Mouse (Mus musculus): ENCODE data around the gene Git1. TPM values are rescaled to one million over a fixed set of nuclear protein-coding genes. Genes with fewer than 3 reads are reported as not detected.

Git1 gene
- polyA plus RNA-seq, 1 experiment from 2014 or later, result 14.1 TPM

DNA sequence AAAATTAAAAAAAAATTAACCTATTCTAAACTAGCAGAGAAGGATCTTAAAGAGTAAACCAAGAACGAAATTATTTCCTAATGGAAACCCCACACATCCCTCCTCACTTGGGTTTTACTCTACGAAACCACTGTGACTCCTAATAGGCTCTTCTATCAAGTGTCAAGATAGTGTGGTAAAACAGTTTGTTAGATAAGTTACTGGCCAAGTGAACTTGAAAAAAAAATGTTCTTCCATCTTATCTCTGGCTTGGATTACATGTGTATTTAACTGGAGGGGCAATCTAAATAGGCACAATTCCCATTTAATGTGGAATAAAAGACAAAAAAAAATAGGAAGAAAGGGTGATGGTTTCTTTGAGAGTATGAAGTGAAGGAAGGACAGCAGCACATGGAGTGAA is 37.5 kb downstream of the Git1 start:
- ATAC-seq (replicated peaks; ENCODE audit: low FRiP score) (no peak), DNase-seq (ENCODE audit: low spot score) (no peak)
- no peaks in the 10 kb centered on the region for H3K9me3 ChIP-seq (ENCODE audit: control insufficient read depth, low read length)
- H3K9ac ChIP-seq (ENCODE audit: low read depth, low read length), result no peak overlapping the region
- no peak overlapping the region for H3K4me3 ChIP-seq (ENCODE audit: low read depth, low read length)
- no peak overlapping the region for H3K27ac ChIP-seq (ENCODE audit: low read depth, low read length)
- H3K36me3 ChIP-seq (ENCODE audit: control insufficient read depth, insufficient read depth, low read length), result no peaks in the 10 kb centered on the region
- H3K27me3 ChIP-seq (replicated peaks; ENCODE audit: control insufficient read depth, insufficient read depth, low read length), result no peaks in the 10 kb centered on the region
- H3K4me1 ChIP-seq (replicated peaks; ENCODE audit: control insufficient read depth, insufficient read depth, low read length), result no peaks in the 10 kb centered on the region
- H3K4me2 ChIP-seq, result no peak overlapping the region
- 68% methylated on average over 2 of the region's 2 CpGs for WGBS

DNA sequence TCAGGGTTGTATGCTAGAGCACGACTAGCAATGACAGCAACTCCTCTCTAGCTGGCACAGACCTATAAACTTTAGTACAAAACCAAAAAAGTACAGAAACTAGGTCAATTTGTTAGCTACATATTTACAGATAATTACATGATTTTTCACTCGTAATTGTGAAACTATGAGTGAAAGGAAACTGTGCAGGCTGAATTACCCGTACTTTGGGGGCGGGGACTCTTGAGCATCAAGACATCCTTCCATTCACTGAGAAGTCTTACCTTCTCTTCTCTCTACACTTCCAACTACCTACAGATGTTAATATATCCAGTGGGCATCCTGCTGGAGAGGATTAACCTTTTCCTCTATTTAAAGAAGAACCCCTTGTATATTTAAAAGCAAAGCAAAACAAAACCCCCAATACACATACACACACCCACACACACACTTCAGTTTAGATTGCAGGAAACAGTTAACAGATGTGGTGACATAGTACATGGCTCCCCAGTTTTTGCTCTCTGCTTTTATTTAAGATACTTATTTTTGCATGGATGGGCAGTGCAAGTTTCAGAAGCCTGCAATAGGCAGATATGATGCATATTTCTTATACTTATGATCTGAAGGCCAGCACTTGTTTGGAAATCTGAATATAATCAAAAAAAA is 39.0 kb downstream of the Git1 start:
- WGBS, result 83% methylated on average over 4 of the region's 4 CpGs
- ATAC-seq (replicated peaks; ENCODE audit: low FRiP score), result no peak
- peaks cover 3% of the 10 kb centered on the region; the same call in 1 of the 2 replicates for H3K36me3 ChIP-seq (ENCODE audit: control insufficient read depth, insufficient read depth, low read length)

DNA sequence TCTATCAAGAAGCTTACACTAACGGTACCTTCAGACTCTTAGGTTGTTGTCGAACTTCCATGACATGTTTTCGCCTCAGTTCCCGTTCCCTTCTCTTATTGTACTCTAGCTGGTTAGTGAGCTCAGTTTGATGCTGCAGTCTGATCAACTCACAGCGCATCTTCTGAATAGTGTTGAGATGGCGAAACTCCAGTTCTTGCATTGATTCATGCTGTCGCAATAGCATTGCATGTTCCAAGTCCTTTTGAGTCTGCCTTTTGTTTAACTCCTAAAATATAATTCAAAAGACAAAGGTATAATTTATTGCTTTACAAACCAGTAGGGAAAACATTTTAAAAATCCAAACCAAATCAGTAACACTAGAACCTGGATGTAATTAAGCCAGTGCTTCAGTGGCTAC is 51.9 kb downstream of the Git1 start:
- peaks cover 23% of the 10 kb centered on the region for H3K36me3 ChIP-seq (ENCODE audit: control insufficient read depth, insufficient read depth, low read length)
- no peaks in the 10 kb centered on the region for H3K27me3 ChIP-seq (replicated peaks; ENCODE audit: control insufficient read depth, insufficient read depth, low read length)
- no peaks in the 10 kb centered on the region for H3K9me3 ChIP-seq (ENCODE audit: control insufficient read depth, low read length)
- WGBS, result 92% methylated on average over 7 of the region's 7 CpGs
- DNase-seq (ENCODE audit: low spot score) (no peak), ATAC-seq (replicated peaks; ENCODE audit: low FRiP score) (no peak)
- H3K27ac ChIP-seq (ENCODE audit: low read depth, low read length), result no peak overlapping the region
- H3K4me3 ChIP-seq (ENCODE audit: low read depth, low read length), result no peak overlapping the region
- no peak overlapping the region for H3K9ac ChIP-seq (ENCODE audit: low read depth, low read length)
- no peaks in the 10 kb centered on the region for H3K4me1 ChIP-seq (replicated peaks; ENCODE audit: control insufficient read depth, insufficient read depth, low read length)
- no peak overlapping the region for H3K4me2 ChIP-seq

More for the DNA sequence above, 39.0 kb downstream of the Git1 start:
- H3K9me3 ChIP-seq (ENCODE audit: control insufficient read depth, low read length), result no peaks in the 10 kb centered on the region
- H3K27me3 ChIP-seq (replicated peaks; ENCODE audit: control insufficient read depth, insufficient read depth, low read length), result no peaks in the 10 kb centered on the region
- H3K27ac ChIP-seq (ENCODE audit: low read depth, low read length), result no peak overlapping the region
- DNase-seq (ENCODE audit: low spot score), result no peak
- no peak overlapping the region for H3K9ac ChIP-seq (ENCODE audit: low read depth, low read length)
- no peak overlapping the region for H3K4me3 ChIP-seq (ENCODE audit: low read depth, low read length)
- no peak overlapping the region for H3K4me2 ChIP-seq
- H3K4me1 ChIP-seq (replicated peaks; ENCODE audit: control insufficient read depth, insufficient read depth, low read length), result no peaks in the 10 kb centered on the region

Other genes starting within 250 kb of the Git1 start
- 0.35 and 0.40 TPM in 2 replicates for gene Coro6, start 31.2 kb upstream of the Git1 start, polyA plus RNA-seq (2014; fragmentation: Nextera tagmentation; extraction: Ambion mirVana)
- gene Ankrd13b, start 3.9 kb upstream of the Git1 start, polyA plus RNA-seq (2014; fragmentation: Nextera tagmentation; extraction: Ambion mirVana), result 4.4 and 5.6 TPM in 2 replicates
- 3.9 and 4.2 TPM in 2 replicates for gene Abhd15, start 21.6 kb downstream of the Git1 start, polyA plus RNA-seq (2014; fragmentation: Nextera tagmentation; extraction: Ambion mirVana)
- gene Trp53i13, start 22.4 kb downstream of the Git1 start, polyA plus RNA-seq (2014; fragmentation: Nextera tagmentation; extraction: Ambion mirVana), result 16.2 and 17.9 TPM in 2 replicates
- not detected in 2 replicates for gene Gm10392, start 25.6 kb downstream of the Git1 start, polyA plus RNA-seq (2014; fragmentation: Nextera tagmentation; extraction: Ambion mirVana)
- 9.6 and 9.9 TPM in 2 replicates for gene Taok1, start 114.3 kb downstream of the Git1 start, polyA plus RNA-seq (2014; fragmentation: Nextera tagmentation; extraction: Ambion mirVana)
- gene Nufip2, start 192.6 kb downstream of the Git1 start, polyA plus RNA-seq (2014; fragmentation: Nextera tagmentation; extraction: Ambion mirVana), result 4.6 and 5.3 TPM in 2 replicates
- gene Cryba1, start 231.7 kb downstream of the Git1 start, polyA plus RNA-seq (2014; fragmentation: Nextera tagmentation; extraction: Ambion mirVana), result not detected in 2 replicates

Measured in liver, embryonic 11.5 days (tissue).